Mouse (Mus musculus) midbrain, postnatal 0 days (tissue): ENCODE measurements around the gene Cpeb1. TPM values are rescaled to one million over a fixed set of nuclear protein-coding genes. Genes with fewer than 3 reads are reported as not detected.

Experiments used
- ATAC-seq: fragments of 200-750 bp; cut with Nextera tagmentation; 2 replicates; pipeline ENCODE4 v1.8.0; 2017; ENCODE audit warnings: moderate number of reproducible peaks, mild to moderate bottlenecking, moderate TSS enrichment, moderate library complexity; ENCODE audit not compliant: low FRiP score
- DNase-seq: peaks from one replicate; pipeline ENCODE4 v3.0.0-alpha.2; 2015; ENCODE audit warnings: low spot score
- H3K27ac ChIP-seq: fragments of 300-500 bp; sonication (generic); 2 replicates; pipeline ENCODE4 v1.5.1; 2014; ENCODE audit warnings: low read depth, mild to moderate bottlenecking, low read length, mixed read lengths
- H3K27me3 ChIP-seq: fragments of 300-500 bp; sonication (generic); 2 replicates; pipeline ENCODE4 v1.6.1; 2014; ENCODE audit warnings: low read length, control low read depth, mixed read lengths; ENCODE audit not compliant: insufficient read depth
- H3K36me3 ChIP-seq: fragments of 300-500 bp; sonication (generic); 2 replicates; pipeline ENCODE4 v1.6.1; 2014; ENCODE audit warnings: low read length, control low read depth, mixed read lengths; ENCODE audit not compliant: insufficient read depth
- H3K4me1 ChIP-seq: fragments of 300-500 bp; sonication (generic); 2 replicates; pipeline ENCODE4 v1.6.1; 2014; ENCODE audit warnings: mild to moderate bottlenecking, control low read depth, antibody characterized with exemption, low read length, mixed read lengths; ENCODE audit not compliant: insufficient read depth
- H3K4me2 ChIP-seq: fragments of 300-500 bp; sonication (generic); 2 replicates; pipeline ENCODE4 v1.6.1; 2014; ENCODE audit warnings: low read depth, mild to moderate bottlenecking, low read length, mixed read lengths; ENCODE audit not compliant: poor library complexity, severe bottlenecking
- H3K4me3 ChIP-seq: fragments of 300-500 bp; sonication (generic); 2 replicates; pipeline ENCODE4 v1.5.1; 2014; ENCODE audit warnings: low read depth, mild to moderate bottlenecking, low read length, moderate library complexity
- H3K9ac ChIP-seq: fragments of 300-500 bp; sonication (generic); replicated peaks from 2 replicates; pipeline ENCODE4 v1.6.1; 2014; ENCODE audit warnings: mild to moderate bottlenecking, low read length, moderate library complexity, mixed read lengths; ENCODE audit not compliant: poor library complexity, severe bottlenecking
- H3K9me3 ChIP-seq: fragments of 300-500 bp; sonication (generic); 2 replicates; pipeline ENCODE4 v1.6.1; 2016; ENCODE audit warnings: low read length, control low read depth
- CTCF ChIP-seq: IDR thresholded peaks from 2 replicates; pipeline ENCODE4 v1.5.1; 2016; ENCODE audit warnings: antibody characterized with exemption, mild to moderate bottlenecking
- WGBS: fragments of 180-500 bp; shearing (Covaris S2); extraction: QIAGEN DNeasy Blood & Tissue Kit; methylation state at CpG from one replicate; pipeline ENCODE4 v1.1.7; 2014; 5-methylcytosine and 5-hydroxymethylcytosine counted together
- polyA plus RNA-seq: library from polyadenylated mRNA; unstranded; fragments of >200 nt; fragmentation: Nextera tagmentation; extraction: Ambion mirVana; gene quantifications from 2 replicates; pipeline ENCODE4 v1.2.1, GENCODE M21; 2015
- total RNA-seq: library from RNA; depleted of rRNA; stranded (reverse); fragments of >200 nt; gene quantifications from 2 replicates; pipeline ENCODE4 v1.2.3, GENCODE M21; 2014

Gene Cpeb1
- total and polyA plus RNA-seq, 2 experiments from 2014 or later, result 7.3 to 10.0 TPM

GRCm38 (mm10) chr7:81452971-81453441 lies 2.3 kb downstream of the Cpeb1 start:
- Histone ChIP-seq H3K9me3 (no peaks in the 10 kb centered on the region), H3K27ac (no peak overlapping the region), H3K4me2 (peak overlapping the region; percentile 72), H3K27me3 (peaks cover 33% of the 10 kb centered on the region), H3K4me3 (peak overlapping the region; percentile 55; the same call in 1 of the 2 replicates), H3K9ac (peak overlapping the region; percentile 51; the same call in 1 of the 2 replicates), H3K4me1 (peaks cover 9% of the 10 kb centered on the region; the same call in 1 of the 2 replicates), H3K36me3 (no peaks in the 10 kb centered on the region)
- ATAC-seq (peak; percentile 19; the same call in 1 of the 2 replicates), DNase-seq (peak; percentile 40)
- 4% methylated on average over 21 of the region's 21 CpGs for WGBS
- TF ChIP-seq CTCF, result no peak

- 48% methylated on average over 2 of the region's 2 CpGs for WGBS
- TF ChIP-seq CTCF, result peak; percentile 79
Observed at GRCm38 (mm10) chr7:81398957-81399356, 56.3 kb downstream of the Cpeb1 start.

GRCm38 (mm10) chr7:81379363-81379762 lies 75.9 kb downstream of the Cpeb1 start:
- ATAC-seq, result no peak
- Histone ChIP-seq H3K36me3 (no peaks in the 10 kb centered on the region), H3K9ac (no peak overlapping the region), H3K4me3 (no peak overlapping the region), H3K27me3 (no peaks in the 10 kb centered on the region), H3K9me3 (no peaks in the 10 kb centered on the region), H3K4me1 (no peaks in the 10 kb centered on the region), H3K4me2 (no peak overlapping the region), H3K27ac (no peak overlapping the region)
- TF ChIP-seq CTCF, result no peak
- no peak for DNase-seq
- 83% methylated on average over 1 of the region's 1 CpGs for WGBS

More at GRCm38 (mm10) chr7:81398957-81399356, 56.3 kb downstream of the Cpeb1 start:
- no peaks in the 10 kb centered on the region for H3K36me3 ChIP-seq
- H3K4me1 ChIP-seq, result no peaks in the 10 kb centered on the region
- H3K9me3 ChIP-seq, result no peaks in the 10 kb centered on the region
- DNase-seq, result peak; percentile 46
- no peaks in the 10 kb centered on the region for H3K27me3 ChIP-seq
- no peak overlapping the region for H3K9ac ChIP-seq
- no peak overlapping the region for H3K4me2 ChIP-seq
- no peak overlapping the region for H3K27ac ChIP-seq
- H3K4me3 ChIP-seq, result no peak overlapping the region
- ATAC-seq, result no peak

- Histone ChIP-seq H3K9ac (peak overlapping the region; percentile 6; the same call in 1 of the 2 replicates), H3K36me3 (no peaks in the 10 kb centered on the region), H3K27me3 (no peaks in the 10 kb centered on the region), H3K4me2 (peak overlapping the region; percentile 67), H3K27ac (no peak overlapping the region), H3K4me3 (peak overlapping the region; percentile 32), H3K9me3 (no peaks in the 10 kb centered on the region), H3K4me1 (no peaks in the 10 kb centered on the region; the same call in 1 of the 2 replicates)
- DNase-seq (peak; percentile 79), ATAC-seq (peak; percentile 92)
- WGBS, result 2% methylated on average over 13 of the region's 13 CpGs
- TF ChIP-seq CTCF, result no peak
Observed at GRCm38 (mm10) chr7:81372337-81372920, 82.8 kb downstream of the Cpeb1 start.

- H3K4me2 ChIP-seq, result peak overlapping the region; percentile 67
- 18% methylated on average over 5 of the region's 5 CpGs for WGBS
- no peaks in the 10 kb centered on the region for H3K9me3 ChIP-seq
- peak overlapping the region; percentile 32 for H3K4me3 ChIP-seq
- H3K4me1 ChIP-seq, result no peaks in the 10 kb centered on the region; the same call in 1 of the 2 replicates
- H3K36me3 ChIP-seq, result no peaks in the 10 kb centered on the region
- TF ChIP-seq CTCF, result no peak
- H3K9ac ChIP-seq, result peak overlapping the region; percentile 6; the same call in 1 of the 2 replicates
- no peaks in the 10 kb centered on the region for H3K27me3 ChIP-seq
- no peak overlapping the region for H3K27ac ChIP-seq
- 0 out of 2 replicates have a peak, but pooled peaks have one; percentile 67 for ATAC-seq
- no peak for DNase-seq
Observed at GRCm38 (mm10) chr7:81371811-81372210, 83.5 kb downstream of the Cpeb1 start.

GRCm38 (mm10) chr7:81369724-81370123 lies 85.5 kb downstream of the Cpeb1 start:
- Histone ChIP-seq H3K27ac (no peak overlapping the region), H3K4me2 (no peak overlapping the region), H3K9me3 (no peaks in the 10 kb centered on the region), H3K4me1 (no peaks in the 10 kb centered on the region; the same call in 1 of the 2 replicates), H3K9ac (no peak overlapping the region), H3K4me3 (no peak overlapping the region), H3K36me3 (no peaks in the 10 kb centered on the region), H3K27me3 (no peaks in the 10 kb centered on the region)
- DNase-seq, result no peak
- TF ChIP-seq CTCF, result no peak
- WGBS, result 62% methylated on average over 3 of the region's 3 CpGs
- ATAC-seq, result no peak
